Mouse (Mus musculus) embryonic fibroblast, embryonic 13.5 days (primary cell): ENCODE results near the gene Scn1b.

Experiments
- CTCF ChIP-seq: IDR thresholded peaks from 2 replicates; pipeline ENCODE4 v1.5.1; 2011; ENCODE audit warnings: mild to moderate bottlenecking, control low read depth, low read length, moderate library complexity, borderline replicate concordance; ENCODE audit not compliant: insufficient read depth
- POLR2A ChIP-seq: IDR thresholded peaks from 2 replicates; pipeline ENCODE4 v1.6.1; 2011; ENCODE audit warnings: low read depth, mild to moderate bottlenecking, control low read depth, low read length, moderate library complexity

DNA sequence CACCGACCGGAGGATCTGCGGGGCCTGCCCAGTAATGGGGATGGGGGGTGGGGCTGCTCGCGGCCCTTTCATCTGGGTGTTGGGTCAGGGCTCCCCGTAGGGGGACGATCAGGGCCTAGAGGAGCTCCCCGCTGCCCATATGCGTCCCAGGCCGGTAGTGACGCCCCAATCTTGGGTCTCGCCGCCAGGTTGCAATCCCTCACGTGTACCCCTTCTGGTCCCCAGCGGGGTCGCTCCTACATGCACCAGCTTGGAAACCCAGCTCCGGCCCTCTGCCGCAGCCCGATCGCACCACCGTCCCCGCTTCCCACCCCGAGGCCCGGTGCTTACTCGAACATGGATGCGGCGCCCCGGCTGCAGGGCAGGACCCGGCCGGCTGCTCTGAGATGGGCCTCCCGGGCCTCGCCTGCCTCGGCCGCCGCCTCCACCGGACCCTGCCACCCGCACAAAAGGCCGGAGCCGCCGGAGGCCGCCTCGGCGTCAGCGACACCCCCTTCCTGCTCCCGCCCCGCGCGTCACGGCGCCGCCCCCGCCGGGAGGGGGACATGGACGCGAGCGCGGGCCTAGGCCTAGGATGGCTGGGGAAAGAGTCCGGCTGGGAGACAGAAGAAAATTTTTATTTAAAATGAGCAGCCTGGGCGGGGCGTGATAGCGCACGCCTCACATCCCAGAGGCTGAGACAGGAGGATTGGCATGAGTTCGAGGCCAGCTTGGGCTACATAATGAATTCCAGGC lies 23.9 kb upstream of the Scn1b start:
- peak; percentile 78 for TF ChIP-seq POLR2A
- no peak for TF ChIP-seq CTCF
